Mouse (Mus musculus): ENCODE measurements around the gene Rft1. TPM values are rescaled to one million over a fixed set of nuclear protein-coding genes. Genes with fewer than 3 reads are reported as not detected.

Gene Rft1
- 10 to 100 TPM; 10.1 to 11.3 TPM for total RNA-seq (2021)

DNA sequence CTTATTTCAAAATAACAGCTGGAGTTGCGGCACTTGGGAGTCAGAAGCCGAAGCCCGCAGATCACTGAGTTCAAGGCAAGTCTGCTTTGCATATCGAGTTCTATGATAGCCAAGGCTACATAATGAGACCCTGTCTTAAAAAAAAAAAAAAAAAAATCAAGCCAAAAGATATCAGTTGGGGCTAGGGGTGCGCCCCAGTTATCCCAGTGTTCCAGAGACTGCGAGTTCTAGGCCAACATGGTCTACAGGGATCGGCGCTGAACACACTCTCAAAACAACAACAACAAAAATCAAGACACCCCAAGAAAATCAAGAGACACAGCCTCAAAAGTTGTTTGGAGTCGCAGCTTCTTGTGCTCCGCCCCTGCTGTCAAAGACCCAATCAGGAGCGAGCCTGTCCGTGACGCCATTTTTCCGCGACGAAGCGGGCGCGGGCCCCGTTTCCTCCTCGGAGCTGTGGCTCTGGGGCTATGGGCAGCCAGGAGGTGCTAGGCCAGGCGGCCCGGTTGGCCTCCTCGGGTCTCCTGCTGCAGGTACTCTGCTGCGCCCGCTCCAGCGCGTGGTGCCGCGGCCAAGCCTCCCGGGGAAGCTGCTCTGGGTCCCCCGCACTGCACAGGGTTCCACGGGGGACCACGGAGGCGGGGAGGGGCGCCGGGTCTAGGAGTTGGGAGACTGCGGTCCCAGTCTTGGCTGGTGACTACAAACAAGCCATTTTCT is at the start of gene Rft1:
Rft1 (plus strand) TSS at position 418 of the 717 bp plus-strand sequence.
- peak; percentile 99 to 100 for DNase-seq (ENCODE audit: extremely low spot score in 1 of 2, low spot score in 1 of 2)

- DNase-seq (ENCODE audit: extremely low spot score in 1 of 2, low spot score in 1 of 2), result no peak
Observed at GRCm38 (mm10) chr14:30606817-30607216, 47.3 kb upstream of the Rft1 start.

DNA sequence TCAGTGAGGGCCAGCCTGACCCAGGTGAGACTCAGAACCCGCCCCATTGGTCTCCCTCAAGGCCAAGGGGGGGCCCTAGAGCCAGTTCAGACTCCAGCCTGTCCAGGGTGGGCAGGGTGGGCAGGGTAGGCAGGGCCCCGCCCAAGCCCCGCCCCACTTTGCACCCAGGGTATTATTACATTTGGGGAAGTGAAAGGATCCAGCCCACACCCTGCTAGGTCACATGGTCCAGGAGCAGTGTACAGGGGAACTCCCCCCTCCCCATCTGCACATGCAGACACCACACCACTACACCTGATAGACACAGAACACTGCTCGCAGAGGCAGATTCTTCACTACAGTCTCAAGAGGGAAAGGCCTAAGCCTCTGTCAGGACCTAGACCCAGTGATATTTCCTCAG is 46.5 kb upstream of the Rft1 start:
- DNase-seq (ENCODE audit: extremely low spot score in 1 of 2, low spot score in 1 of 2), result no peak

GRCm38 (mm10) chr14:30608176-30608575 is 46.0 kb upstream of the Rft1 start:
- DNase-seq (ENCODE audit: extremely low spot score in 1 of 2, low spot score in 1 of 2), result no peak

- DNase-seq (ENCODE audit: extremely low spot score in 1 of 2, low spot score in 1 of 2), result no peak
Observed at GRCm38 (mm10) chr14:30609499-30609898, 44.7 kb upstream of the Rft1 start.

DNA sequence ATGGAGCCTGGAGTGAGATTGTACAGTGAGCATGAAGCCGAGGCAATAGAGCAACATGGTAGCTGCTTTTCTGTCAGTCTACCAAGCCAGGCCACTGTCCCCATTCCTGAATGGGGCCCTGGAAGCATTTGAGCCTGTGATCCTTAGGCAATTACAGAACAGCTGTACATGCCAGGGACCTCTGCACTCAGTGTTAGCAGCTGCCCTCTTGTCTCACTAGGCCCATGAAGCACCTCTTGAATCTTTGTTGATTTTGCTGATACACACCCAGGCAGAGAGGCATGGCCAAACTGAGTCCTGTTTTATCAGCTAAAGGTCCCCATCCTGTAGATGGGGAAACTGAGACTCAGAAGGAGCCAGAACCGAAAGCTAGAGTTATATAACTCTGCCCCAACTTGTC is 43.9 kb upstream of the Rft1 start:
- DNase-seq (ENCODE audit: extremely low spot score in 1 of 2, low spot score in 1 of 2), result no peak

DNA sequence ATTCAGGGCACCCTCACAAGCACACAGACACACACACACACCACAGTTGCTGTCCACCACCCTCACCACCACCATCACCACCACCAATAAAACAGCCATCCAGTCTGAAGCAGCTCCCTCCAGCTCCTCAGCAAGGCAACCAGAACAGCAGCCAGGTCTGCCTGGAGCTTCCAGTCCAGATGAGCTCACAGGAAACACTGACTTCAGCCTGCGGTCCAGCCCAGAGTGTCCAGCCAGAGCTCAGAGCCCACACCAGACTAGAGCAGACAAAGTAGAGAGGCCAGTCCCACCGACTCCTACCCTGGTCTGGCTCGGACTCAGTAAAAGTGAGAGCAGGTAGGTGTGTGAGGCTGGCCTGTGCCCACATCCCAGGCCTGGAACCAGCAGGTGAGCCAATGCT is 43.2 kb upstream of the Rft1 start:
- no peak for DNase-seq (ENCODE audit: extremely low spot score in 1 of 2, low spot score in 1 of 2)

GRCm38 (mm10) chr14:30612523-30612922 is 41.6 kb upstream of the Rft1 start:
- peak; percentile 62 to 91 for DNase-seq (ENCODE audit: extremely low spot score in 1 of 2, low spot score in 1 of 2)

- no peak for DNase-seq (ENCODE audit: extremely low spot score in 1 of 2, low spot score in 1 of 2)
Observed at GRCm38 (mm10) chr14:30612962-30613715, 41.0 kb upstream of the Rft1 start.

GRCm38 (mm10) chr14:30616751-30617150 is 37.4 kb upstream of the Rft1 start:
- DNase-seq (ENCODE audit: extremely low spot score in 1 of 2, low spot score in 1 of 2), result no peak

- DNase-seq (ENCODE audit: extremely low spot score in 1 of 2, low spot score in 1 of 2), result no peak
Observed at GRCm38 (mm10) chr14:30618746-30619275, 35.3 kb upstream of the Rft1 start.

- DNase-seq (ENCODE audit: extremely low spot score in 1 of 2, low spot score in 1 of 2), result no peak
Observed at GRCm38 (mm10) chr14:30619982-30620578, 34.1 kb upstream of the Rft1 start.

- no peak for DNase-seq (ENCODE audit: extremely low spot score in 1 of 2, low spot score in 1 of 2)
Observed at GRCm38 (mm10) chr14:30622130-30622529, 32.0 kb upstream of the Rft1 start.

GRCm38 (mm10) chr14:30622556-30622955 is 31.6 kb upstream of the Rft1 start:
- DNase-seq (ENCODE audit: extremely low spot score in 1 of 2, low spot score in 1 of 2), result no peak

GRCm38 (mm10) chr14:30624277-30624721 is 29.9 kb upstream of the Rft1 start:
- DNase-seq (ENCODE audit: extremely low spot score in 1 of 2, low spot score in 1 of 2), result no peak

- no peak for DNase-seq (ENCODE audit: extremely low spot score in 1 of 2, low spot score in 1 of 2)
Observed at GRCm38 (mm10) chr14:30625131-30625807, 28.9 kb upstream of the Rft1 start.

GRCm38 (mm10) chr14:30625856-30626726 is 28.1 kb upstream of the Rft1 start, which contains the start of gene Prkcd:
Gene Prkcd, minus strand, starts transcription at chr14:30626210.
- peak in 1 of 2 experiments; percentile 29 for DNase-seq (ENCODE audit: extremely low spot score in 1 of 2, low spot score in 1 of 2)

GRCm38 (mm10) chr14:30626756-30627742 is 27.1 kb upstream of the Rft1 start:
- no peak for DNase-seq (ENCODE audit: extremely low spot score in 1 of 2, low spot score in 1 of 2)
